Mouse (Mus musculus): ENCODE measurements around the gene Lsamp. TPM values are rescaled to one million over a fixed set of nuclear protein-coding genes. Genes with fewer than 3 reads are reported as not detected.

Lsamp gene
- total and polyA plus RNA-seq, 2 experiments: 0.07 to 0.37 TPM

GRCm38 (mm10) chr16:41674316-41675038 is 1690.3 kb downstream of the Lsamp start:
- Histone ChIP-seq H3K27me3 (ENCODE audit: control insufficient read depth, insufficient read depth, low read length) (no peaks in the 10 kb centered on the region), H3K4me1 (ENCODE audit: control insufficient read depth, insufficient read depth, low read length) (no peaks in the 10 kb centered on the region), H3K36me3 (ENCODE audit: control insufficient read depth, insufficient read depth, low read length) (no peaks in the 10 kb centered on the region), H3K27ac (replicated peaks; ENCODE audit: insufficient read depth, low read depth, low read length) (no peak overlapping the region), H3K79me2 (ENCODE audit: control insufficient read depth, insufficient read depth, low read length) (no peaks in the 10 kb centered on the region), H3K4me3 (ENCODE audit: insufficient read depth, low read depth, low read length) (no peak overlapping the region), H3K9ac (ENCODE audit: low read depth, low read length) (no peak overlapping the region)
- WGBS: 73% methylated on average over 2 of the region's 2 CpGs
- no peak for TF ChIP-seq CTCF (IDR thresholded peaks at IDR 0.05; ENCODE audit: low read depth, low read length)
- TF ChIP-seq POLR2A (IDR thresholded peaks at IDR 0.05; ENCODE audit: extremely low read depth, insufficient read depth, low read length): no peak
- DNase-seq (ENCODE audit: extremely low read depth, low read depth, low spot score): no peak

GRCm38 (mm10) chr16:41675774-41676173 is 1691.6 kb downstream of the Lsamp start:
- Histone ChIP-seq H3K4me3 (ENCODE audit: insufficient read depth, low read depth, low read length) (no peak overlapping the region), H3K27ac (replicated peaks; ENCODE audit: insufficient read depth, low read depth, low read length) (no peak overlapping the region), H3K4me1 (ENCODE audit: control insufficient read depth, insufficient read depth, low read length) (no peaks in the 10 kb centered on the region), H3K9ac (ENCODE audit: low read depth, low read length) (no peak overlapping the region), H3K27me3 (ENCODE audit: control insufficient read depth, insufficient read depth, low read length) (no peaks in the 10 kb centered on the region), H3K36me3 (ENCODE audit: control insufficient read depth, insufficient read depth, low read length) (no peaks in the 10 kb centered on the region), H3K79me2 (ENCODE audit: control insufficient read depth, insufficient read depth, low read length) (no peaks in the 10 kb centered on the region)
- 76% methylated on average over 3 of the region's 3 CpGs for WGBS
- DNase-seq (ENCODE audit: extremely low read depth, low read depth, low spot score): no peak
- no peak for TF ChIP-seq POLR2A (IDR thresholded peaks at IDR 0.05; ENCODE audit: extremely low read depth, insufficient read depth, low read length)
- TF ChIP-seq CTCF (IDR thresholded peaks at IDR 0.05; ENCODE audit: low read depth, low read length): no peak

GRCm38 (mm10) chr16:41692435-41692834 is 1708.3 kb downstream of the Lsamp start:
- H3K4me3 ChIP-seq (ENCODE audit: insufficient read depth, low read depth, low read length): no peak overlapping the region
- H3K79me2 ChIP-seq (ENCODE audit: control insufficient read depth, insufficient read depth, low read length): no peaks in the 10 kb centered on the region
- no peaks in the 10 kb centered on the region for H3K36me3 ChIP-seq (ENCODE audit: control insufficient read depth, insufficient read depth, low read length)
- no peaks in the 10 kb centered on the region for H3K4me1 ChIP-seq (ENCODE audit: control insufficient read depth, insufficient read depth, low read length)
- H3K9ac ChIP-seq (ENCODE audit: low read depth, low read length): no peak overlapping the region
- peak; percentile 26 for DNase-seq (ENCODE audit: extremely low read depth, low read depth, low spot score)
- no peak overlapping the region for H3K27ac ChIP-seq (replicated peaks; ENCODE audit: insufficient read depth, low read depth, low read length)
- peak; percentile 27 for TF ChIP-seq CTCF (IDR thresholded peaks at IDR 0.05; ENCODE audit: low read depth, low read length)
- no peak for TF ChIP-seq POLR2A (IDR thresholded peaks at IDR 0.05; ENCODE audit: extremely low read depth, insufficient read depth, low read length)
- H3K27me3 ChIP-seq (ENCODE audit: control insufficient read depth, insufficient read depth, low read length): no peaks in the 10 kb centered on the region

GRCm38 (mm10) chr16:41701790-41702428 is 1717.7 kb downstream of the Lsamp start:
- Histone ChIP-seq H3K4me1 (ENCODE audit: control insufficient read depth, insufficient read depth, low read length) (no peaks in the 10 kb centered on the region), H3K9ac (ENCODE audit: low read depth, low read length) (no peak overlapping the region), H3K36me3 (ENCODE audit: control insufficient read depth, insufficient read depth, low read length) (no peaks in the 10 kb centered on the region), H3K27me3 (ENCODE audit: control insufficient read depth, insufficient read depth, low read length) (no peaks in the 10 kb centered on the region), H3K27ac (replicated peaks; ENCODE audit: insufficient read depth, low read depth, low read length) (no peak overlapping the region), H3K4me3 (ENCODE audit: insufficient read depth, low read depth, low read length) (no peak overlapping the region), H3K79me2 (ENCODE audit: control insufficient read depth, insufficient read depth, low read length) (no peaks in the 10 kb centered on the region)
- no peak for DNase-seq (ENCODE audit: extremely low read depth, low read depth, low spot score)
- no peak for TF ChIP-seq CTCF (IDR thresholded peaks at IDR 0.05; ENCODE audit: low read depth, low read length)
- no peak for TF ChIP-seq POLR2A (IDR thresholded peaks at IDR 0.05; ENCODE audit: extremely low read depth, insufficient read depth, low read length)
- WGBS: 79% methylated on average over 5 of the region's 5 CpGs

GRCm38 (mm10) chr16:41728900-41729585 is 1744.9 kb downstream of the Lsamp start:
- no peak for DNase-seq (ENCODE audit: extremely low read depth, low read depth, low spot score)
- Histone ChIP-seq H3K79me2 (ENCODE audit: control insufficient read depth, insufficient read depth, low read length) (no peaks in the 10 kb centered on the region), H3K4me3 (ENCODE audit: insufficient read depth, low read depth, low read length) (no peak overlapping the region), H3K9ac (ENCODE audit: low read depth, low read length) (no peak overlapping the region), H3K4me1 (ENCODE audit: control insufficient read depth, insufficient read depth, low read length) (no peaks in the 10 kb centered on the region), H3K27me3 (ENCODE audit: control insufficient read depth, insufficient read depth, low read length) (no peaks in the 10 kb centered on the region), H3K36me3 (ENCODE audit: control insufficient read depth, insufficient read depth, low read length) (no peaks in the 10 kb centered on the region), H3K27ac (replicated peaks; ENCODE audit: insufficient read depth, low read depth, low read length) (no peak overlapping the region)
- WGBS: 92% methylated on average over 9 of the region's 9 CpGs
- TF ChIP-seq CTCF (IDR thresholded peaks at IDR 0.05; ENCODE audit: low read depth, low read length) (no peak), POLR2A (IDR thresholded peaks at IDR 0.05; ENCODE audit: extremely low read depth, insufficient read depth, low read length) (no peak)
